In genomic region chr13:98804480-98804879, GRCm38 (mm10) we compare ENCODE assay signal across 9 mouse cellular contexts.
"Had no signal": no experiment of that assay in that cellular context is flagged by ENCODE, and none has a peak within 500 bp of the region (broad histone marks: within the 10 kb centered on the region; RNA-seq: fewer than 3 reads in every experiment).

No protein-coding gene starts in this region.

- H3K4me2 ChIP-seq: limb, embryonic 12.5 days; midbrain, embryonic 12.5 days had no signal

- H3K4me1 ChIP-seq: limb, embryonic 12.5 days; midbrain, embryonic 12.5 days had no signal

- H3K4me3 ChIP-seq: limb, embryonic 12.5 days; midbrain, embryonic 12.5 days had no signal

- H3K9ac ChIP-seq: limb, embryonic 12.5 days; midbrain, embryonic 12.5 days had no signal

- ATAC-seq: intestine, postnatal 0 days had no signal

- H3K27ac ChIP-seq: kidney, postnatal 0 days; limb, embryonic 12.5 days; midbrain, embryonic 12.5 days had no signal

- H3K27me3 ChIP-seq: limb, embryonic 12.5 days; midbrain, embryonic 12.5 days had no signal

- DNase-seq: kidney, adult 8-10 months; kidney, postnatal 36 days; lung, adult 18-20 months; right cerebral cortex, postnatal 14 days; thymus, postnatal 36 days had no signal
